Mouse (Mus musculus) hindbrain, embryonic 12.5 days (tissue): Measurements from ENCODE around the gene Klhl41. TPM values are rescaled to one million over a fixed set of nuclear protein-coding genes. Genes with fewer than 3 reads are reported as not detected.
"Not testable (repeated sequence)": the region's sequence is repeated elsewhere in the genome, so short reads cannot be mapped to it uniquely, and the experiment has no call there.

Source experiments
- ATAC-seq: fragments of 200-750 bp; cut with Nextera tagmentation; 2 replicates; pipeline ENCODE4 v1.8.0; 2017; ENCODE audit warnings: moderate TSS enrichment; ENCODE audit not compliant: low FRiP score
- H3K27ac ChIP-seq: fragments of 300-500 bp; sonication (generic); 2 replicates; pipeline ENCODE4 v1.5.1; 2016; ENCODE audit warnings: mild to moderate bottlenecking
- H3K27me3 ChIP-seq: fragments of 300-500 bp; sonication (generic); 2 replicates; pipeline ENCODE4 v1.6.1; 2016; ENCODE audit warnings: mild to moderate bottlenecking
- H3K36me3 ChIP-seq: fragments of 300-500 bp; sonication (generic); 2 replicates; pipeline ENCODE4 v1.6.1; 2016; ENCODE audit warnings: mild to moderate bottlenecking
- H3K4me1 ChIP-seq: fragments of 300-500 bp; sonication (generic); 2 replicates; pipeline ENCODE4 v1.6.1; 2016
- H3K4me2 ChIP-seq: fragments of 300-500 bp; sonication (generic); replicated peaks from 2 replicates; pipeline ENCODE4 v1.6.1; 2016; ENCODE audit warnings: mild to moderate bottlenecking
- H3K4me3 ChIP-seq: fragments of 300-500 bp; sonication (generic); 2 replicates; pipeline ENCODE4 v1.5.1; 2016; ENCODE audit warnings: mild to moderate bottlenecking
- H3K9ac ChIP-seq: fragments of 300-500 bp; sonication (generic); 2 replicates; pipeline ENCODE4 v1.6.1; 2016; ENCODE audit warnings: mild to moderate bottlenecking, moderate library complexity
- H3K9me3 ChIP-seq: fragments of 300-500 bp; sonication (generic); replicated peaks from 2 replicates; pipeline ENCODE4 v1.6.1; 2016; ENCODE audit warnings: mild to moderate bottlenecking
- WGBS: fragments of 180-500 bp; shearing (Covaris S2); methylation state at CpG from one replicate; pipeline ENCODE4 v1.1.7; 2016; 5-methylcytosine and 5-hydroxymethylcytosine counted together
- polyA plus RNA-seq: library from polyadenylated mRNA; unstranded; fragments of >200 nt; fragmentation: Nextera tagmentation; extraction: Ambion mirVana; gene quantifications from 2 replicates; pipeline ENCODE4 v1.2.1, GENCODE M21; 2016

The Klhl41 gene
- polyA plus RNA-seq, 1 experiment from 2014 or later = 1.5 TPM

- H3K9ac ChIP-seq = no peak overlapping the region
- no peaks in the 10 kb centered on the region for H3K9me3 ChIP-seq
- H3K27ac ChIP-seq = no peak overlapping the region
- no peak overlapping the region for H3K4me2 ChIP-seq
- WGBS = 97% methylated on average over 4 of the region's 4 CpGs
- ATAC-seq = no peak
- H3K4me3 ChIP-seq = no peak overlapping the region
- H3K36me3 ChIP-seq = peaks cover 47% of the 10 kb centered on the region
- no peaks in the 10 kb centered on the region for H3K4me1 ChIP-seq
- no peaks in the 10 kb centered on the region for H3K27me3 ChIP-seq
Observed at GRCm38 (mm10) chr2:69659326-69659725, 10.6 kb upstream of the Klhl41 start.

GRCm38 (mm10) chr2:69663827-69664476 lies 6.0 kb upstream of the Klhl41 start:
- H3K27ac ChIP-seq = no peak overlapping the region
- no peak overlapping the region for H3K4me3 ChIP-seq
- H3K4me2 ChIP-seq = no peak overlapping the region
- no peak overlapping the region for H3K9ac ChIP-seq
- no peaks in the 10 kb centered on the region for H3K4me1 ChIP-seq
- no peaks in the 10 kb centered on the region for H3K9me3 ChIP-seq
- no peak for ATAC-seq
- H3K27me3 ChIP-seq = no peaks in the 10 kb centered on the region
- WGBS = 83% methylated on average over 13 of the region's 13 CpGs
- peaks cover 40% of the 10 kb centered on the region for H3K36me3 ChIP-seq

GRCm38 (mm10) chr2:69667656-69668055 lies 2.3 kb upstream of the Klhl41 start:
- Histone ChIP-seq H3K9ac (no peak overlapping the region), H3K27me3 (no peaks in the 10 kb centered on the region), H3K4me2 (no peak overlapping the region), H3K27ac (no peak overlapping the region), H3K4me1 (no peaks in the 10 kb centered on the region), H3K36me3 (peaks cover 25% of the 10 kb centered on the region), H3K4me3 (no peak overlapping the region), H3K9me3 (no peaks in the 10 kb centered on the region)
- 97% methylated on average over 4 of the region's 4 CpGs for WGBS
- no peak for ATAC-seq

- Histone ChIP-seq H3K9me3 (no peaks in the 10 kb centered on the region), H3K4me2 (no peak overlapping the region), H3K4me1 (no peaks in the 10 kb centered on the region), H3K9ac (no peak overlapping the region), H3K4me3 (no peak overlapping the region), H3K27me3 (no peaks in the 10 kb centered on the region), H3K27ac (no peak overlapping the region), H3K36me3 (peaks cover 20% of the 10 kb centered on the region)
- 67% methylated on average over 6 of the region's 6 CpGs for WGBS
- no peak for ATAC-seq
Observed at GRCm38 (mm10) chr2:69668414-69668813, 1.5 kb upstream of the Klhl41 start.

- Histone ChIP-seq H3K36me3 (no peaks in the 10 kb centered on the region), H3K9me3 (no peaks in the 10 kb centered on the region), H3K4me3 (no peak overlapping the region), H3K4me2 (no peak overlapping the region), H3K27ac (no peak overlapping the region), H3K4me1 (no peaks in the 10 kb centered on the region), H3K27me3 (no peaks in the 10 kb centered on the region), H3K9ac (no peak overlapping the region)
- ATAC-seq = no peak
- 75% methylated on average over 5 of the region's 5 CpGs for WGBS
Observed at GRCm38 (mm10) chr2:69673723-69674122, 3.8 kb downstream of the Klhl41 start.

- WGBS = 72% methylated on average over 9 of the region's 9 CpGs
- Histone ChIP-seq H3K27me3 (no peaks in the 10 kb centered on the region), H3K9ac (no peak overlapping the region), H3K27ac (no peak overlapping the region), H3K9me3 (no peaks in the 10 kb centered on the region), H3K4me2 (no peak overlapping the region), H3K36me3 (0 out of 2 replicates have a peak, but pooled peaks cover 3% of the 10 kb centered on the region), H3K4me3 (no peak overlapping the region), H3K4me1 (no peaks in the 10 kb centered on the region)
- ATAC-seq = no peak
Observed at GRCm38 (mm10) chr2:69675266-69675665, 5.3 kb downstream of the Klhl41 start.

- no peak overlapping the region for H3K4me2 ChIP-seq
- H3K4me3 ChIP-seq = no peak overlapping the region
- H3K4me1 ChIP-seq = no peaks in the 10 kb centered on the region
- H3K9ac ChIP-seq = no peak overlapping the region
- H3K9me3 ChIP-seq = no peaks in the 10 kb centered on the region
- no peaks in the 10 kb centered on the region for H3K27me3 ChIP-seq
- 63% methylated on average over 2 of the region's 2 CpGs for WGBS
- H3K27ac ChIP-seq = no peak overlapping the region
- ATAC-seq = no peak
- 0 out of 2 replicates have a peak, but pooled peaks cover 4% of the 10 kb centered on the region for H3K36me3 ChIP-seq
Observed at GRCm38 (mm10) chr2:69676713-69677112, 6.8 kb downstream of the Klhl41 start.

- WGBS = 82% methylated on average over 2 of the region's 2 CpGs
- not testable (repeated sequence) for H3K4me3 ChIP-seq, ATAC-seq, H3K27me3 ChIP-seq, H3K27ac ChIP-seq, H3K4me2 ChIP-seq, H3K4me1 ChIP-seq, H3K9ac ChIP-seq, H3K36me3 ChIP-seq, H3K9me3 ChIP-seq
Observed at GRCm38 (mm10) chr2:69677215-69677614, 7.3 kb downstream of the Klhl41 start.

- 55% methylated on average over 6 of the region's 6 CpGs for WGBS
Observed at GRCm38 (mm10) chr2:69679990-69680389, 10.1 kb downstream of the Klhl41 start.

GRCm38 (mm10) chr2:69681931-69682330 lies 12.0 kb downstream of the Klhl41 start:
- Histone ChIP-seq H3K4me1 (peaks cover 8% of the 10 kb centered on the region), H3K36me3 (peaks cover 12% of the 10 kb centered on the region; the same call in 1 of the 2 replicates), H3K4me3 (no peak overlapping the region), H3K27me3 (no peaks in the 10 kb centered on the region), H3K27ac (no peak overlapping the region), H3K9ac (no peak overlapping the region), H3K4me2 (no peak overlapping the region), H3K9me3 (no peaks in the 10 kb centered on the region)
- WGBS = 81% methylated on average over 4 of the region's 4 CpGs
- no peak for ATAC-seq

More at GRCm38 (mm10) chr2:69679990-69680389, 10.1 kb downstream of the Klhl41 start:
- Histone ChIP-seq H3K27ac (no peak overlapping the region), H3K27me3 (no peaks in the 10 kb centered on the region), H3K4me1 (peaks cover 8% of the 10 kb centered on the region), H3K9ac (no peak overlapping the region), H3K4me2 (no peak overlapping the region), H3K9me3 (no peaks in the 10 kb centered on the region), H3K36me3 (0 out of 2 replicates have a peak, but pooled peaks cover 4% of the 10 kb centered on the region), H3K4me3 (no peak overlapping the region)
- no peak for ATAC-seq

- Histone ChIP-seq H3K36me3 (peaks cover 17% of the 10 kb centered on the region; the same call in 1 of the 2 replicates), H3K4me1 (peaks cover 8% of the 10 kb centered on the region), H3K4me2 (peak overlapping the region; percentile 17; the same call in 1 of the 2 replicates)
Observed at GRCm38 (mm10) chr2:69683036-69683805, 13.3 kb downstream of the Klhl41 start.

GRCm38 (mm10) chr2:69684488-69684887 lies 14.6 kb downstream of the Klhl41 start:
- H3K27ac ChIP-seq = no peak overlapping the region
- ATAC-seq = no peak
- peaks cover 24% of the 10 kb centered on the region for H3K36me3 ChIP-seq
- H3K27me3 ChIP-seq = no peaks in the 10 kb centered on the region
- no peaks in the 10 kb centered on the region for H3K9me3 ChIP-seq
- H3K4me1 ChIP-seq = peaks cover 8% of the 10 kb centered on the region
- 89% methylated on average over 3 of the region's 3 CpGs for WGBS
- H3K4me3 ChIP-seq = no peak overlapping the region
- H3K4me2 ChIP-seq = no peak overlapping the region
- H3K9ac ChIP-seq = no peak overlapping the region

More at GRCm38 (mm10) chr2:69683036-69683805, 13.3 kb downstream of the Klhl41 start:
- no peak for ATAC-seq
- Histone ChIP-seq H3K4me3 (no peak overlapping the region), H3K27ac (0 out of 2 replicates have a peak overlapping the region, but pooled peaks have one; percentile 17), H3K9ac (no peak overlapping the region), H3K9me3 (no peaks in the 10 kb centered on the region), H3K27me3 (no peaks in the 10 kb centered on the region)
- WGBS = 36% methylated on average over 13 of the region's 13 CpGs
